Mouse (Mus musculus) midbrain, embryonic 14.5 days (tissue): ENCODE results near the gene Cblb. TPM values are rescaled to one million over a fixed set of nuclear protein-coding genes. Genes with fewer than 3 reads are reported as not detected.

Experiments
- ATAC-seq: fragments of 200-750 bp; cut with Nextera tagmentation; 2 replicates; pipeline ENCODE4 v1.8.0; 2017; ENCODE audit warnings: moderate number of reproducible peaks, moderate library complexity; ENCODE audit not compliant: low FRiP score, low TSS enrichment
- DNase-seq: peaks from one replicate; pipeline ENCODE4 v3.0.0-alpha.2; 2015
- H3K27ac ChIP-seq: fragments of 300-500 bp; sonication (generic); replicated peaks from 2 replicates; pipeline ENCODE4 v1.5.1; 2014; ENCODE audit warnings: mild to moderate bottlenecking, low read depth, low read length, moderate library complexity
- H3K27me3 ChIP-seq: fragments of 300-500 bp; sonication (generic); 2 replicates; pipeline ENCODE4 v1.6.1; 2014; ENCODE audit warnings: low read length, control low read depth, mixed read lengths; ENCODE audit not compliant: control insufficient read depth, insufficient read depth
- H3K36me3 ChIP-seq: fragments of 300-500 bp; sonication (generic); 2 replicates; pipeline ENCODE4 v1.6.1; 2014; ENCODE audit warnings: low read length, control low read depth; ENCODE audit not compliant: control insufficient read depth, insufficient read depth
- H3K4me1 ChIP-seq: fragments of 300-500 bp; sonication (generic); 2 replicates; pipeline ENCODE4 v1.6.1; 2014; ENCODE audit warnings: mild to moderate bottlenecking, antibody characterized with exemption, low read length, control low read depth; ENCODE audit not compliant: control insufficient read depth, insufficient read depth
- H3K4me2 ChIP-seq: fragments of 300-500 bp; sonication (generic); 2 replicates; pipeline ENCODE4 v1.6.1; 2014; ENCODE audit warnings: mild to moderate bottlenecking, low read length, moderate library complexity
- H3K4me3 ChIP-seq: fragments of 300-500 bp; sonication (generic); replicated peaks from 2 replicates; pipeline ENCODE4 v1.5.1; 2014; ENCODE audit warnings: low read depth, low read length
- H3K9ac ChIP-seq: fragments of 300-500 bp; sonication (generic); replicated peaks from 2 replicates; pipeline ENCODE4 v1.6.1; 2014; ENCODE audit warnings: mild to moderate bottlenecking, low read length, moderate library complexity
- H3K9me3 ChIP-seq: fragments of 300-500 bp; sonication (generic); 2 replicates; pipeline ENCODE4 v1.6.1; 2016; ENCODE audit warnings: low read length, control low read depth, mixed read lengths; ENCODE audit not compliant: control insufficient read depth
- WGBS: fragments of 180-500 bp; shearing (Covaris S2); extraction: QIAGEN DNeasy Blood & Tissue Kit; methylation state at CpG from one replicate; pipeline ENCODE4 v1.1.7; 2014; 5-methylcytosine and 5-hydroxymethylcytosine counted together
- polyA plus RNA-seq: library from polyadenylated mRNA; unstranded; fragments of >200 nt; fragmentation: Nextera tagmentation; extraction: Ambion mirVana; gene quantifications from 2 replicates; pipeline ENCODE4 v1.2.1, GENCODE M21; 2014

The Cblb gene
- polyA plus RNA-seq, 1 experiment from 2014 or later = 19.4 TPM

- no peak for ATAC-seq
- WGBS = 93% methylated on average over 4 of the region's 4 CpGs
- no peak overlapping the region for H3K4me2 ChIP-seq
- H3K36me3 ChIP-seq = 0 out of 2 replicates have a peak, but pooled peaks cover 4% of the 10 kb centered on the region
- H3K9me3 ChIP-seq = no peaks in the 10 kb centered on the region
- no peaks in the 10 kb centered on the region for H3K4me1 ChIP-seq
- H3K9ac ChIP-seq = no peak overlapping the region
- H3K4me3 ChIP-seq = no peak overlapping the region
- no peak for DNase-seq
- no peaks in the 10 kb centered on the region for H3K27me3 ChIP-seq
- H3K27ac ChIP-seq = no peak overlapping the region
These were observed 58.3 kb downstream of the Cblb start for GRCm38 (mm10) chr16:52089354-52089753.

DNA sequence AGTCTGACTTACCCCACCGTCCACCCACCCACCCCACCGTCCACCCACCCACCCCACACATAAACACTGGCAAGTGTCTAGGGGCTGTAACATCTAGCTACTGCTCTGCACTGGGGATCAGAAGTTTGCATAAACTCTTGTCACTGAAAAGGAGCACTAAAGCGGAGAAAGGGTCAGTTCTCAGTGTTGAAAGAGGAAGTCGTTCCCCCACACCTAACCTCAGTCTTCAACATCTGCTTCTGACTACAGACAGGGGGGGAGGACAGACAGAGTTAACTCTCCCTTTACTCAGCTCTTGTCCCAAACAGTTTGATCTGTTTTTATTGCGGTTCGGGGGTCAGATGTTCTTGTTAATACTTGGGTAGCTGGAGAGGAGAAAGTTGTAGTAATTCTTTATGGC lies 59.9 kb downstream of the Cblb start:
- Histone ChIP-seq H3K27ac (no peak overlapping the region), H3K36me3 (0 out of 2 replicates have a peak, but pooled peaks cover 4% of the 10 kb centered on the region), H3K4me3 (no peak overlapping the region), H3K9ac (no peak overlapping the region), H3K4me1 (no peaks in the 10 kb centered on the region), H3K9me3 (no peaks in the 10 kb centered on the region), H3K27me3 (no peaks in the 10 kb centered on the region), H3K4me2 (no peak overlapping the region)
- ATAC-seq (no peak), DNase-seq (no peak)
- WGBS = 80% methylated on average over 6 of the region's 6 CpGs

DNA sequence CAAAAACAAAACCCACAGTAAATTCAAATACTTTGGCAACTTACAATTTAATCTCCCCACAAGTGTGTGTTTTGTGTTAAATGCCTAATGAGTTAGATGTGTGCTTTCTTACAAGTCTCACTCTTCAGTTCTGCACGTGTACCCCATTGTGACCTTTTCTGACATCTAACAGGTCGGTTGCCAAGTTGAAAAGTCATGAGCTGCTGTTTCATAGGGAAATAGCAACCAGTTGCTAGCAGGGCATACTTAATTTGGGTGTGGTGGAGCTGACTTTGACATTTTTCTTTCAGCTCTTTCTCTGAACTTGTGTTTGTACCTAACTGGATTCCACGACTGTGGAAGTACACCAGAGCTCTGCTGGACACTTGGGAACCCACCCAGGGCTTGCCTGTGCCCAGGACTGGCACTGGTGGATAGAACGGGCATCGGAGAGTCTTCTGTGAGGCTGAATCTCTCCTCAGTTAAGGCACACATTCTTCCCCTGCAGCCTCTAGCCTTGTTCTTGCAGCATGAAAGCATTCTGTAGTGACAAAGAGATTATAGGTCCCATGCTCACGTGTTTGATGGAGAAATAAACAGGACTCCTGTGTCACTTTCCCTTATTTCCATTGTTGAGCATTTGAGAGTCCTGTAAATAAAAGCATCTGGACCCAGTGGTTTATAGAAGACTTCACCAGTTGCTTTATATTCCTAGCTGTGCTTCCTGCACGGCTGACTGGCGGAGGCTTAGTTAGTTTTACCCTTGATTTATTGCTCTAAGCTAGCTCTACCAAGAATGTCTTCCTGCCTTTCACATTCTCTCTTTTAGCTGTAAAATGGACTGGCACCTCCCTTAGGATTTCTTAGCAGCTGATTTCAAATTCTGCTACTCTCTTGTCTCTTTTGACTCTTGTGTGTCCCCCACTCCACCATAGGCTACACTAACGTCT lies 62.6 kb downstream of the Cblb start:
- no peak for ATAC-seq
- no peak overlapping the region for H3K27ac ChIP-seq
- no peaks in the 10 kb centered on the region for H3K27me3 ChIP-seq
- DNase-seq = no peak
- H3K4me1 ChIP-seq = no peaks in the 10 kb centered on the region
- H3K4me2 ChIP-seq = no peak overlapping the region
- no peak overlapping the region for H3K4me3 ChIP-seq
- no peaks in the 10 kb centered on the region for H3K9me3 ChIP-seq
- 77% methylated on average over 9 of the region's 9 CpGs for WGBS
- H3K9ac ChIP-seq = no peak overlapping the region
- 0 out of 2 replicates have a peak, but pooled peaks cover 4% of the 10 kb centered on the region for H3K36me3 ChIP-seq

DNA sequence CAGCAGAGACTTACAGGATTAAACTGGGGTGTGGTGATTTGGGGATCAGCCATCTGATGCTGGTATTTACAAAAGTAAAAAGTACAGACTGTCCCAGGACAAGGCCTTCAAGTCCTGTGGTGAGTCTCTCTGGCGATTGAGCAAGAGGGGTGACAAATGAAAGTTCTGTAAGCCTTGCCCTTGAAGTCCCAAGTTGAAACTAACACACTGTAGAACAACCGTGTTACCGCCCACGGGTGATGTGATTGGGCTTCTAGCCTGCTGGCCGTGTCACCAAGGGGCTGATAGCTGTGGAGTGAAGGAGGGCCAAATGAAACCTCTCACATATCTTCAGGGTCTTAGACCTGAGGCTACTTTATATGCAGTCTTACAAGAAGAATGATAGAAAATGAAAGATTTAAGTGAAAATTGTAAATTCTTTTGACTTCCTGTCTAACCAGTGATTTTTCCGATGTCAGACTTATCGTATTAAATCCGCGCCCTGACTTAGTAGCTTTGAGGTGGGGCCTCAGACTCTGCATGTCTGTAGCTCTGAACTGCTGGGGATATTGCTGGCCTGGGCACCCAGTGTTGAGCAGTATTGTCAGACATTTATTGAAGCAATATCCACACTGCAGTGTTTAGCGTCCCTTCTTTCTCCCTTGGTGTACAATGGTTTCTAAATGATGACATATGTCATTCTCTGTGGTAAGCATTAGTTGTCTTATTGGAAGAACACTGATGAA lies 63.9 kb downstream of the Cblb start:
- Histone ChIP-seq H3K4me3 (no peak overlapping the region), H3K9ac (no peak overlapping the region), H3K27me3 (no peaks in the 10 kb centered on the region), H3K4me2 (no peak overlapping the region), H3K4me1 (no peaks in the 10 kb centered on the region), H3K9me3 (no peaks in the 10 kb centered on the region), H3K27ac (no peak overlapping the region), H3K36me3 (0 out of 2 replicates have a peak, but pooled peaks cover 4% of the 10 kb centered on the region)
- ATAC-seq = no peak
- DNase-seq = no peak
- 96% methylated on average over 10 of the region's 10 CpGs for WGBS

DNA sequence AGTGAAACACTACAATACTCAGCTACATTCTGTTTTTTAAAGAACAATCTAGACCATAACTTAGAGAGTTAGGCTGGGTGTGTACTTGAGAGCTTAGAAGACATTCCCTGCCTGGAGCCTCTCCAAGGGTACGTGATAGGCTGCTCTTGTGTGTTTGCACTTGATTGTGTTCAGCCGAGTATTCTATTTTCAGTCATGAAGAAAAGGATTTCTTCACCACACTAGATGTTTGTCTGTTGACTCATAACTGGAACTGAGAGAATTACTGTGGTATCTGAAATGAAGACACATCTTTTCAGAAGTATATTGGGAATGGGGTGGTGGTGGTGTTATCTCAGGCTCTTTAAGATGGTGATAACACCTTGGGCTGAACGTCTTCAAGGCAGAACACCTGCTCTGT lies 64.6 kb downstream of the Cblb start:
- Histone ChIP-seq H3K9ac (no peak overlapping the region), H3K4me1 (no peaks in the 10 kb centered on the region), H3K4me2 (no peak overlapping the region), H3K4me3 (no peak overlapping the region), H3K27ac (no peak overlapping the region), H3K36me3 (no peaks in the 10 kb centered on the region), H3K9me3 (no peaks in the 10 kb centered on the region), H3K27me3 (no peaks in the 10 kb centered on the region)
- ATAC-seq (no peak), DNase-seq (no peak)
- WGBS = 93% methylated on average over 3 of the region's 3 CpGs

GRCm38 (mm10) chr16:52100466-52100865 lies 69.4 kb downstream of the Cblb start:
- 87% methylated on average over 6 of the region's 6 CpGs for WGBS
- Histone ChIP-seq H3K4me3 (no peak overlapping the region), H3K27me3 (no peaks in the 10 kb centered on the region), H3K36me3 (no peaks in the 10 kb centered on the region), H3K9ac (no peak overlapping the region), H3K9me3 (no peaks in the 10 kb centered on the region), H3K4me1 (no peaks in the 10 kb centered on the region), H3K27ac (no peak overlapping the region), H3K4me2 (no peak overlapping the region)
- no peak for DNase-seq
- no peak for ATAC-seq

GRCm38 (mm10) chr16:52104608-52105007 lies 73.6 kb downstream of the Cblb start:
- 95% methylated on average over 9 of the region's 9 CpGs for WGBS
- no peak for ATAC-seq

DNA sequence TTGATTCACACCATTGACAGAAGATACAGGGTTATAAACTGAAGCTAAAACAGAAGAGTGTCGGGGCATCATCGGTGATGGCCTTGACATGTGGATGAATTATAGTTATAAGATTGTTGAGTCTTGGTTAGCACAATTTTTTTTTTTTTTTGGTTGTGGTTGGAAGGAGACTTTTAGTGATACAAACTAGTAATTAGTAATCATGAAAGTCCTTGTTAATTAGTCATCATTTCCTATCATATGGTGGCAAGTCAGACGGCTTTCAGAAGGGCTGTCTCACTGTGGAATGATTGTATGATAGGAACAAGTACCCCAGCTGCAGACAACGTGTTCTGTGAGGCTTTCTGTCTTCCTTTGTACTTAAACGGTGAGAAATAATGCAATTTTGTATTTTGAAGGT lies 76.8 kb downstream of the Cblb start:
- Histone ChIP-seq H3K4me1 (no peaks in the 10 kb centered on the region), H3K27ac (no peak overlapping the region), H3K9me3 (no peaks in the 10 kb centered on the region), H3K9ac (no peak overlapping the region), H3K4me3 (no peak overlapping the region), H3K4me2 (no peak overlapping the region), H3K36me3 (no peaks in the 10 kb centered on the region), H3K27me3 (no peaks in the 10 kb centered on the region)
- ATAC-seq = no peak
- 91% methylated on average over 5 of the region's 5 CpGs for WGBS
- DNase-seq = no peak

More at GRCm38 (mm10) chr16:52104608-52105007, 73.6 kb downstream of the Cblb start:
- H3K9ac ChIP-seq = no peak overlapping the region
- H3K27ac ChIP-seq = no peak overlapping the region
- H3K27me3 ChIP-seq = no peaks in the 10 kb centered on the region
- no peaks in the 10 kb centered on the region for H3K9me3 ChIP-seq
- no peak overlapping the region for H3K4me2 ChIP-seq
- no peaks in the 10 kb centered on the region for H3K4me1 ChIP-seq
- H3K4me3 ChIP-seq = no peak overlapping the region
- no peak for DNase-seq
- no peaks in the 10 kb centered on the region for H3K36me3 ChIP-seq
